Mouse (Mus musculus) bone marrow, adult 2 months (tissue): ENCODE results near the gene Irf2bp2. TPM values are rescaled to one million over a fixed set of nuclear protein-coding genes. Genes with fewer than 3 reads are reported as not detected.

Experiments
- H3K27ac ChIP-seq: fragments of 200-500 bp; 2 replicates; pipeline ENCODE4 v1.5.1; 2012; ENCODE audit warnings: low read depth, mild to moderate bottlenecking, control low read depth, inconsistent platforms, low read length; ENCODE audit not compliant: control insufficient read depth, poor library complexity, insufficient read depth
- H3K4me1 ChIP-seq: fragments of 200-500 bp; 2 replicates; pipeline ENCODE4 v1.6.1; 2011; ENCODE audit warnings: low read length; ENCODE audit not compliant: control insufficient read depth, insufficient read depth
- H3K4me3 ChIP-seq: fragments of 200-500 bp; replicated peaks from 2 replicates; pipeline ENCODE3; 2011; ENCODE audit warnings: mild to moderate bottlenecking, low read depth, low read length, control low read depth; ENCODE audit not compliant: control insufficient read depth
- CTCF ChIP-seq: fragments of 200-500 bp; IDR thresholded peaks from 2 replicates; pipeline ENCODE4 v1.5.1; 2011; ENCODE audit warnings: low read length, control low read depth; ENCODE audit not compliant: control insufficient read depth, insufficient read depth
- POLR2A ChIP-seq: fragments of 200-500 bp; IDR thresholded peaks from 2 replicates; pipeline ENCODE4 v1.6.1; 2011; ENCODE audit warnings: low read depth, mild to moderate bottlenecking, control low read depth, low read length, borderline replicate concordance; ENCODE audit not compliant: control insufficient read depth
- WGBS: fragments of 180-500 bp; shearing (Covaris S2); methylation state at CpG from one replicate; pipeline ENCODE4 v1.1.7; 2018; 5-methylcytosine and 5-hydroxymethylcytosine counted together
- polyA plus RNA-seq: library from polyadenylated mRNA; stranded (reverse); fragments of >200 nt; gene quantifications from 2 replicates; pipeline ENCODE4 v1.2.4, GENCODE M21; 2011; ENCODE audit warnings: low replicate concordance; ENCODE audit not compliant: missing spikeins, insufficient read depth, insufficient read length

Irf2bp2 gene
- polyA plus RNA-seq, 1 experiment = 35.8 TPM

GRCm38 (mm10) chr8:126586599-126587577 is 6.9 kb downstream of the Irf2bp2 start:
- H3K27ac ChIP-seq = peak overlapping the region; percentile 47; the same call in 1 of the 2 replicates
- H3K4me3 ChIP-seq = peak overlapping the region; percentile 35
- peaks cover 11% of the 10 kb centered on the region for H3K4me1 ChIP-seq
- WGBS = 26% methylated on average over 10 of the region's 10 CpGs
- TF ChIP-seq POLR2A (no peak), CTCF (no peak)

GRCm38 (mm10) chr8:126586101-126586500 is 7.7 kb downstream of the Irf2bp2 start:
- TF ChIP-seq CTCF (no peak), POLR2A (no peak)
- 39% methylated on average over 2 of the region's 2 CpGs for WGBS
- H3K4me3 ChIP-seq = no peak overlapping the region
- peaks cover 11% of the 10 kb centered on the region for H3K4me1 ChIP-seq
- H3K27ac ChIP-seq = no peak overlapping the region

GRCm38 (mm10) chr8:126585561-126586031 is 8.2 kb downstream of the Irf2bp2 start:
- Histone ChIP-seq H3K4me1 (peaks cover 11% of the 10 kb centered on the region), H3K27ac (peak overlapping the region; percentile 62; the same call in 1 of the 2 replicates), H3K4me3 (no peak overlapping the region)
- TF ChIP-seq CTCF = no peak
- no peak for TF ChIP-seq POLR2A
- 4% methylated on average over 9 of the region's 9 CpGs for WGBS

- peak overlapping the region; percentile 36 for H3K4me3 ChIP-seq
- TF ChIP-seq POLR2A = no peak
- TF ChIP-seq CTCF = no peak
- peak overlapping the region; percentile 92 for H3K27ac ChIP-seq
- H3K4me1 ChIP-seq = peaks cover 10% of the 10 kb centered on the region
- 20% methylated on average over 5 of the region's 5 CpGs for WGBS
These were observed 8.9 kb downstream of the Irf2bp2 start for GRCm38 (mm10) chr8:126584844-126585231.

GRCm38 (mm10) chr8:126583971-126584843 is 9.6 kb downstream of the Irf2bp2 start:
- Histone ChIP-seq H3K4me1 (peaks cover 10% of the 10 kb centered on the region), H3K4me3 (peak overlapping the region; percentile 65), H3K27ac (peak overlapping the region; percentile 92)
- under 1% methylated on average over 61 of the region's 68 CpGs for WGBS
- peak; percentile 19; the same call in 1 of the 2 replicates for TF ChIP-seq POLR2A
- TF ChIP-seq CTCF = no peak

- Histone ChIP-seq H3K4me3 (no peak overlapping the region), H3K4me1 (peaks cover 10% of the 10 kb centered on the region), H3K27ac (peak overlapping the region; percentile 64)
- 8% methylated on average over 13 of the region's 13 CpGs for WGBS
- TF ChIP-seq POLR2A (no peak), CTCF (no peak)
These were observed 10.3 kb downstream of the Irf2bp2 start for GRCm38 (mm10) chr8:126583534-126583933.

GRCm38 (mm10) chr8:126583018-126583417 is 10.8 kb downstream of the Irf2bp2 start:
- Histone ChIP-seq H3K27ac (peak overlapping the region; percentile 64), H3K4me1 (peaks cover 10% of the 10 kb centered on the region), H3K4me3 (no peak overlapping the region)
- 35% methylated on average over 2 of the region's 2 CpGs for whole genome bisulfite sequencing
- TF ChIP-seq CTCF (no peak), POLR2A (no peak)
